Mouse (Mus musculus) liver, embryonic 15.5 days (tissue): ENCODE results near the gene Malsu1. TPM values are rescaled to one million over a fixed set of nuclear protein-coding genes. Genes with fewer than 3 reads are reported as not detected.

Experiments used
- ATAC-seq: fragments of 200-750 bp; cut with Nextera tagmentation; 2 replicates; pipeline ENCODE4 v1.8.0; 2017; ENCODE audit warnings: moderate number of reproducible peaks, mild to moderate bottlenecking, moderate library complexity; ENCODE audit not compliant: insufficient read depth
- H3K27ac ChIP-seq: fragments of 300-500 bp; sonication (generic); replicated peaks from 2 replicates; pipeline ENCODE4 v1.5.1; 2015; ENCODE audit warnings: mild to moderate bottlenecking, inconsistent platforms
- H3K27me3 ChIP-seq: fragments of 300-500 bp; sonication (generic); 2 replicates; pipeline ENCODE4 v1.6.1; 2015; ENCODE audit warnings: mild to moderate bottlenecking, inconsistent platforms
- H3K36me3 ChIP-seq: fragments of 300-500 bp; sonication (generic); replicated peaks from 2 replicates; pipeline ENCODE4 v1.6.1; 2015; ENCODE audit warnings: moderate library complexity, mild to moderate bottlenecking, inconsistent platforms
- H3K4me1 ChIP-seq: fragments of 300-500 bp; sonication (generic); replicated peaks from 2 replicates; pipeline ENCODE4 v1.6.1; 2015; ENCODE audit warnings: inconsistent platforms
- H3K4me2 ChIP-seq: fragments of 300-500 bp; sonication (generic); 2 replicates; pipeline ENCODE4 v1.6.1; 2015; ENCODE audit warnings: moderate library complexity, mild to moderate bottlenecking, inconsistent platforms
- H3K4me3 ChIP-seq: fragments of 300-500 bp; sonication (generic); replicated peaks from 2 replicates; pipeline ENCODE4 v1.5.1; 2015; ENCODE audit warnings: mild to moderate bottlenecking, inconsistent platforms
- H3K9ac ChIP-seq: fragments of 300-500 bp; sonication (generic); 2 replicates; pipeline ENCODE4 v1.6.1; 2015; ENCODE audit warnings: moderate library complexity, mild to moderate bottlenecking, inconsistent platforms
- H3K9me3 ChIP-seq: fragments of 300-500 bp; sonication (generic); replicated peaks from 2 replicates; pipeline ENCODE4 v1.6.1; 2016; ENCODE audit warnings: inconsistent platforms
- WGBS: fragments of 180-500 bp; shearing (Covaris S2); methylation state at CpG from one replicate; pipeline ENCODE4 v1.1.7; 2015; ENCODE audit warnings: mixed read lengths; ENCODE audit not compliant: insufficient replicate concordance; 5-methylcytosine and 5-hydroxymethylcytosine counted together
- polyA plus RNA-seq: library from polyadenylated mRNA; unstranded; fragments of >200 nt; fragmentation: Nextera tagmentation; extraction: Ambion mirVana; gene quantifications from 2 replicates; pipeline ENCODE4 v1.2.1, GENCODE M21; 2015

Malsu1 gene
- polyA plus RNA-seq: 26.8 and 33.3 TPM in 2 replicates

GRCm38 (mm10) chr6:49073304-49074116 lies at the start of gene Malsu1:
Gene Malsu1 (plus strand): TSS chr6:49073795.
- WGBS: under 1% methylated on average over 49 of the region's 49 CpGs
- peak within 1 kb of the TSS; percentile 72 for H3K27ac ChIP-seq
- peak; percentile 91 for ATAC-seq

GRCm38 (mm10) chr6:49025290-49025689 lies 48.3 kb upstream of the Malsu1 start:
- Histone ChIP-seq H3K27me3 (no peaks in the 10 kb centered on the region), H3K27ac (no peak overlapping the region), H3K36me3 (no peaks in the 10 kb centered on the region), H3K4me1 (no peaks in the 10 kb centered on the region; the same call in 1 of the 2 replicates), H3K4me3 (no peak overlapping the region), H3K4me2 (no peak overlapping the region), H3K9ac (no peak overlapping the region), H3K9me3 (no peaks in the 10 kb centered on the region)
- 67% methylated on average over 7 of the region's 7 CpGs for whole genome bisulfite sequencing
- ATAC-seq: no peak

More at GRCm38 (mm10) chr6:49073304-49074116, at the start of gene Malsu1:
- Histone ChIP-seq H3K27me3 (no peaks in the 10 kb centered on the region), H3K36me3 (no peaks in the 10 kb centered on the region), H3K4me3 (peak within 1 kb of the TSS; percentile 95), H3K4me1 (peaks cover 18% of the 10 kb centered on the region), H3K4me2 (peak within 1 kb of the TSS; percentile 90), H3K9ac (peak within 1 kb of the TSS; percentile 88), H3K9me3 (no peaks in the 10 kb centered on the region)

- no peaks in the 10 kb centered on the region; the same call in 1 of the 2 replicates for H3K4me1 ChIP-seq
- no peaks in the 10 kb centered on the region for H3K36me3 ChIP-seq
- no peak overlapping the region for H3K4me3 ChIP-seq
- no peak overlapping the region for H3K27ac ChIP-seq
- H3K27me3 ChIP-seq: no peaks in the 10 kb centered on the region
- ATAC-seq: no peak
- H3K4me2 ChIP-seq: no peak overlapping the region
- no peak overlapping the region for H3K9ac ChIP-seq
- no peaks in the 10 kb centered on the region for H3K9me3 ChIP-seq
- WGBS: 24% methylated on average over 5 of the region's 5 CpGs
Observed at GRCm38 (mm10) chr6:49026496-49026895, 47.1 kb upstream of the Malsu1 start.

GRCm38 (mm10) chr6:49028019-49028418 lies 45.6 kb upstream of the Malsu1 start:
- Histone ChIP-seq H3K36me3 (no peaks in the 10 kb centered on the region), H3K9me3 (no peaks in the 10 kb centered on the region), H3K9ac (no peak overlapping the region), H3K27me3 (no peaks in the 10 kb centered on the region), H3K4me3 (no peak overlapping the region), H3K4me1 (no peaks in the 10 kb centered on the region), H3K27ac (no peak overlapping the region), H3K4me2 (no peak overlapping the region)
- no peak; the same call in 1 of the 2 replicates for ATAC-seq
- 66% methylated on average over 6 of the region's 6 CpGs for WGBS

- 67% methylated on average over 3 of the region's 3 CpGs for WGBS
- Histone ChIP-seq H3K9me3 (no peaks in the 10 kb centered on the region), H3K36me3 (no peaks in the 10 kb centered on the region), H3K27me3 (no peaks in the 10 kb centered on the region), H3K4me2 (no peak overlapping the region), H3K27ac (no peak overlapping the region), H3K4me1 (no peaks in the 10 kb centered on the region), H3K4me3 (no peak overlapping the region), H3K9ac (no peak overlapping the region)
- ATAC-seq: no peak
Observed at GRCm38 (mm10) chr6:49028708-49029107, 44.9 kb upstream of the Malsu1 start.

- no peak overlapping the region for H3K9ac ChIP-seq
- H3K36me3 ChIP-seq: no peaks in the 10 kb centered on the region
- 60% methylated on average over 4 of the region's 4 CpGs for WGBS
- H3K27me3 ChIP-seq: peaks cover 6% of the 10 kb centered on the region; the same call in 1 of the 2 replicates
- H3K4me2 ChIP-seq: no peak overlapping the region
- no peaks in the 10 kb centered on the region for H3K9me3 ChIP-seq
- 0 out of 2 replicates have a peak, but pooled peaks cover 5% of the 10 kb centered on the region for H3K4me1 ChIP-seq
- no peak overlapping the region for H3K27ac ChIP-seq
- ATAC-seq: no peak
- H3K4me3 ChIP-seq: no peak overlapping the region
Observed at GRCm38 (mm10) chr6:49031230-49031629, 42.4 kb upstream of the Malsu1 start.

- Histone ChIP-seq H3K4me2 (no peak overlapping the region), H3K9ac (no peak overlapping the region), H3K4me3 (no peak overlapping the region), H3K27ac (no peak overlapping the region), H3K4me1 (0 out of 2 replicates have a peak, but pooled peaks cover 8% of the 10 kb centered on the region), H3K9me3 (no peaks in the 10 kb centered on the region), H3K27me3 (peaks cover 20% of the 10 kb centered on the region), H3K36me3 (no peaks in the 10 kb centered on the region)
- no peak for ATAC-seq
- 56% methylated on average over 4 of the region's 4 CpGs for WGBS
Observed at GRCm38 (mm10) chr6:49032783-49033182, 40.8 kb upstream of the Malsu1 start.

- Histone ChIP-seq H3K27ac (no peak within 1 kb of the TSS), H3K9me3 (no peaks in the 10 kb centered on the region), H3K36me3 (no peaks in the 10 kb centered on the region), H3K9ac (no peak within 1 kb of the TSS), H3K4me1 (0 out of 2 replicates have a peak, but pooled peaks cover 8% of the 10 kb centered on the region), H3K4me3 (peak within 1 kb of the TSS; percentile 5; the same call in 1 of the 2 replicates), H3K27me3 (peaks cover 20% of the 10 kb centered on the region), H3K4me2 (peak within 1 kb of the TSS; percentile 42)
- ATAC-seq: no peak
- WGBS: 24% methylated on average over 28 of the region's 28 CpGs
Observed at GRCm38 (mm10) chr6:49036275-49037267, 37.0 kb upstream of the Malsu1 start, which contains the start of gene Gpnmb. Gene Gpnmb (plus strand): TSS chr6:49036546.

- Histone ChIP-seq H3K4me2 (peak overlapping the region; percentile 42; the same call in 1 of the 2 replicates), H3K9ac (no peak overlapping the region), H3K4me3 (no peak overlapping the region), H3K4me1 (0 out of 2 replicates have a peak, but pooled peaks cover 8% of the 10 kb centered on the region), H3K27me3 (peaks cover 20% of the 10 kb centered on the region), H3K9me3 (no peaks in the 10 kb centered on the region), H3K27ac (no peak overlapping the region), H3K36me3 (no peaks in the 10 kb centered on the region)
- WGBS: 41% methylated on average over 12 of the region's 12 CpGs
- no peak for ATAC-seq
Observed at GRCm38 (mm10) chr6:49037268-49037662, 36.3 kb upstream of the Malsu1 start.

GRCm38 (mm10) chr6:49039470-49040180 lies 34.0 kb upstream of the Malsu1 start:
- H3K9me3 ChIP-seq: no peaks in the 10 kb centered on the region
- H3K4me2 ChIP-seq: peak overlapping the region; percentile 45
- H3K4me3 ChIP-seq: peak overlapping the region; percentile 27
- no peak for ATAC-seq
- H3K9ac ChIP-seq: no peak overlapping the region
- 0 out of 2 replicates have a peak, but pooled peaks cover 8% of the 10 kb centered on the region for H3K4me1 ChIP-seq
- no peaks in the 10 kb centered on the region for H3K36me3 ChIP-seq
- H3K27ac ChIP-seq: no peak overlapping the region
- peaks cover 20% of the 10 kb centered on the region for H3K27me3 ChIP-seq
- WGBS: 9% methylated on average over 18 of the region's 18 CpGs
